Comparison of ENCODE assay signal across 8 mouse cellular contexts in the genomic region with DNA sequence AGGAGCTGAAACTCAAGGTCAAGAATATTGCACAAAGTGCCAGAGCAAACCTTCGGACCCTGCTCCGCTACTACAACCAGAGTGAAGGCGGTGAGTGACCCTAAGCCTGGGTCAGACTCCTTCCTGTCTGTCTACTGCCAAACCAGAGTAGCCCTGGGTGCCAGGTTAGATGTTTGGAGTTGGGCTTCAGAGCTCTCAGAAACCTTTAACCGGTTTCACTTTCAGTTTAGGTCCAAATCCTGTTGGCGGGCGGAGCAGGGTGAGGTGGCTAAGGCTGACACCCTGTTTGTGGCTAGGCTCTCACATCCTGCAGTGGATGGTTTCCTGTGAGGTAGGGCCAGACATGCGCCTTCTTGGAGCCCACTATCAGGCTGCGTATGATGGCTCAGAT. TPM values are rescaled to one million over a fixed set of nuclear protein-coding genes. Genes with fewer than 3 reads are reported as not detected.
A peak's percentile ranks its signal among the peaks of the same experiment; 100 is the strongest.
DNase-seq lines count a peak whose midpoint lies in the region; ATAC-seq lines count a peak whose summit lies in the region.

No protein-coding gene starts in this region.

- H3K27me3 ChIP-seq in embryonic facial prominence, embryonic 14.5 days (replicated peaks; ENCODE audit: control insufficient read depth, insufficient read depth, low read length) = no peaks in the 10 kb centered on the region
- no peaks in the 10 kb centered on the region for H3K27me3 ChIP-seq in heart, embryonic 14.5 days (ENCODE audit: control insufficient read depth, insufficient read depth, low read length)
- H3K27me3 ChIP-seq in kidney, embryonic 16.5 days (ENCODE audit: insufficient read depth, low read length) = no peaks in the 10 kb centered on the region

- peak overlapping the region; percentile 53 for H3K4me3 ChIP-seq in embryonic facial prominence, embryonic 14.5 days (ENCODE audit: low read depth, low read length)
- peak overlapping the region; percentile 58 to 62 for H3K4me3 ChIP-seq in heart, embryonic 14.5 days (ENCODE audit: control insufficient read depth in 1 of 2, insufficient read depth in 1 of 2, low read depth in 1 of 2, low read length in 2 of 2)
- H3K4me3 ChIP-seq in kidney, embryonic 16.5 days (ENCODE audit: low read length) = peak overlapping the region; percentile 46

- peak; percentile 53 for DNase-seq in 3134 (ENCODE audit: extremely low read depth, insufficient read length, low spot score)
- peak; percentile 25 for DNase-seq in ES-CJ7 (ENCODE audit: low read depth, low spot score)
- DNase-seq in embryonic facial prominence, embryonic 14.5 days (ENCODE audit: low spot score) = no peak
- DNase-seq in lung, postnatal 10 days = peak; percentile 60
- peak; percentile 9 for DNase-seq in right cerebral cortex, postnatal 14 days
- DNase-seq in frontal cortex, postnatal 25 days (ENCODE audit: low spot score in 2 of 2) = no peak

- H3K4me1 ChIP-seq in embryonic facial prominence, embryonic 14.5 days (ENCODE audit: control insufficient read depth, insufficient read depth, low read length) = no peaks in the 10 kb centered on the region
- peaks cover 0 to 3% of the 10 kb centered on the region in 2 experiments; a peak in 1 of 4 replicates for H3K4me1 ChIP-seq in heart, embryonic 14.5 days (ENCODE audit: control insufficient read depth in 2 of 2, insufficient read depth in 2 of 2, low read length in 2 of 2)
- H3K4me1 ChIP-seq in kidney, embryonic 16.5 days (ENCODE audit: insufficient read depth, low read length) = 0 out of 2 replicates have a peak, but pooled peaks cover 3% of the 10 kb centered on the region

- WGBS in embryonic facial prominence, embryonic 14.5 days = 71% methylated on average over 8 of the region's 8 CpGs
- 46% methylated on average over 8 of the region's 8 CpGs for WGBS in heart, embryonic 14.5 days
- WGBS in kidney, embryonic 16.5 days = 66% methylated on average over 8 of the region's 8 CpGs

- H3K9ac ChIP-seq in embryonic facial prominence, embryonic 14.5 days (ENCODE audit: low read depth, low read length) = no peak overlapping the region
- peak overlapping the region; percentile 68 for H3K9ac ChIP-seq in heart, embryonic 14.5 days (ENCODE audit: low read length)
- H3K9ac ChIP-seq in kidney, embryonic 16.5 days (replicated peaks; ENCODE audit: low read length) = 0 out of 2 replicates have a peak overlapping the region, but pooled peaks have one; percentile 42

- H3K4me2 ChIP-seq in embryonic facial prominence, embryonic 14.5 days (ENCODE audit: low read depth, low read length) = peak overlapping the region; percentile 92
- peak overlapping the region; percentile 93 for H3K4me2 ChIP-seq in heart, embryonic 14.5 days (ENCODE audit: low read length)
- peak overlapping the region; percentile 67 for H3K4me2 ChIP-seq in kidney, embryonic 16.5 days (replicated peaks; ENCODE audit: low read depth, low read length)

- no peaks in the 10 kb centered on the region for H3K36me3 ChIP-seq in embryonic facial prominence, embryonic 14.5 days (ENCODE audit: control insufficient read depth, insufficient read depth, low read length)
- no peaks in the 10 kb centered on the region for H3K36me3 ChIP-seq in heart, embryonic 14.5 days (ENCODE audit: control insufficient read depth, insufficient read depth, low read length)
- no peaks in the 10 kb centered on the region for H3K36me3 ChIP-seq in kidney, embryonic 16.5 days (ENCODE audit: insufficient read depth, low read length)

- no peak overlapping the region for H3K27ac ChIP-seq in embryonic facial prominence, embryonic 14.5 days (replicated peaks; ENCODE audit: low read depth, low read length)
- H3K27ac ChIP-seq in heart, embryonic 14.5 days (replicated peaks in 1 of 2; ENCODE audit: control insufficient read depth in 1 of 2, insufficient read depth in 1 of 2, low read depth in 2 of 2, low read length in 2 of 2) = no peak overlapping the region
- no peak overlapping the region for H3K27ac ChIP-seq in kidney, embryonic 16.5 days (ENCODE audit: low read length)

- H3K9me3 ChIP-seq in embryonic facial prominence, embryonic 14.5 days (ENCODE audit: control insufficient read depth, low read length) = no peaks in the 10 kb centered on the region
- H3K9me3 ChIP-seq in heart, embryonic 14.5 days (ENCODE audit: control insufficient read depth, low read length) = no peaks in the 10 kb centered on the region
- no peaks in the 10 kb centered on the region for H3K9me3 ChIP-seq in kidney, embryonic 16.5 days (ENCODE audit: low read length)

- no peak for ATAC-seq in embryonic facial prominence, embryonic 14.5 days (ENCODE audit: low read depth)
- 0 out of 2 replicates have a peak, but pooled peaks have one; percentile 29 for ATAC-seq in heart, embryonic 14.5 days (ENCODE audit: insufficient number of reproducible peaks, insufficient read depth, low FRiP score, low read depth)
- peak; percentile 22; the same call in 1 of the 2 replicates for ATAC-seq in kidney, embryonic 16.5 days (ENCODE audit: low FRiP score, low TSS enrichment)

RNA-seq across cellular contexts. Expression of a gene that starts 0.7 kb away (rescaled TPM):
- polyA plus RNA-seq in embryonic facial prominence, embryonic 14.5 days (2014; fragmentation: Nextera tagmentation; extraction: Ambion mirVana) = 1.5 and 2.1 TPM in 2 replicates
- polyA plus RNA-seq in heart, embryonic 14.5 days (2014; fragmentation: Nextera tagmentation; extraction: Ambion mirVana) = 1.1 and 2.1 TPM in 2 replicates
- polyA plus RNA-seq in kidney, embryonic 16.5 days (2015; fragmentation: Nextera tagmentation; extraction: Ambion mirVana) = 1.5 TPM in 2 replicates

RNA-seq across cellular contexts. Expression of a gene that starts 7.1 kb away (rescaled TPM):
- not detected in 2 replicates for polyA plus RNA-seq in embryonic facial prominence, embryonic 14.5 days (2014; fragmentation: Nextera tagmentation; extraction: Ambion mirVana)
- not detected in 2 replicates for polyA plus RNA-seq in heart, embryonic 14.5 days (2014; fragmentation: Nextera tagmentation; extraction: Ambion mirVana)
- not detected in 2 replicates for polyA plus RNA-seq in kidney, embryonic 16.5 days (2015; fragmentation: Nextera tagmentation; extraction: Ambion mirVana)

RNA-seq across cellular contexts. Expression of a gene that starts 12.6 kb away (rescaled TPM):
- polyA plus RNA-seq in embryonic facial prominence, embryonic 14.5 days (2014; fragmentation: Nextera tagmentation; extraction: Ambion mirVana) = 0.25 TPM in 1 of 2 replicates, not detected in the other
- polyA plus RNA-seq in heart, embryonic 14.5 days (2014; fragmentation: Nextera tagmentation; extraction: Ambion mirVana) = not detected in 2 replicates
- not detected in 2 replicates for polyA plus RNA-seq in kidney, embryonic 16.5 days (2015; fragmentation: Nextera tagmentation; extraction: Ambion mirVana)

RNA-seq across cellular contexts. Expression of a gene that starts 33.4 kb away (rescaled TPM):
- not detected in 2 replicates for polyA plus RNA-seq in embryonic facial prominence, embryonic 14.5 days (2014; fragmentation: Nextera tagmentation; extraction: Ambion mirVana)
- polyA plus RNA-seq in heart, embryonic 14.5 days (2014; fragmentation: Nextera tagmentation; extraction: Ambion mirVana) = not detected in 2 replicates
- not detected in 2 replicates for polyA plus RNA-seq in kidney, embryonic 16.5 days (2015; fragmentation: Nextera tagmentation; extraction: Ambion mirVana)

RNA-seq across cellular contexts. Expression of a gene that starts 33.6 kb away (rescaled TPM):
- not detected in 2 replicates for polyA plus RNA-seq in embryonic facial prominence, embryonic 14.5 days (2014; fragmentation: Nextera tagmentation; extraction: Ambion mirVana)
- polyA plus RNA-seq in heart, embryonic 14.5 days (2014; fragmentation: Nextera tagmentation; extraction: Ambion mirVana) = not detected in 2 replicates
- not detected in 2 replicates for polyA plus RNA-seq in kidney, embryonic 16.5 days (2015; fragmentation: Nextera tagmentation; extraction: Ambion mirVana)

Comparison
In these comparisons a context has a peak if more than half of its experiments do, and no peak if none do; other contexts are left out.
1. DNase-seq: peak in 3134 (single experiment), ES-CJ7 (single experiment), lung, postnatal 10 days (single experiment) and right cerebral cortex, postnatal 14 days (single experiment); none in embryonic facial prominence, embryonic 14.5 days (single experiment) and frontal cortex, postnatal 25 days (0 of 2).
2. Peak in every context shown above with its lines, with median percentiles within 50 percentile points of each other: H3K4me2 ChIP-seq and H3K4me3 ChIP-seq.